Mouse (Mus musculus) MEL (cell line): ENCODE data around the gene Rfx4.

Experiments
- CHD2 ChIP-seq: IDR thresholded peaks from 2 replicates; pipeline ENCODE4 v1.6.1; 2011; ENCODE audit warnings: low read length, improper control_type of control experiment
- CTCF ChIP-seq, 3 experiments: IDR thresholded peaks in 2 of 3; conservative IDR thresholded peaks in 1 of 3; 2 replicates each; pipeline ENCODE4 v1.5.1; 2011 to 2012; ENCODE audit warnings: low read length in 3 of 3, low read depth in 2 of 3, mild to moderate bottlenecking in 2 of 3, improper control_type of control experiment in 1 of 3, inconsistent platforms in 1 of 3, mixed read lengths in 1 of 3, moderate library complexity in 1 of 3; ENCODE audit not compliant: control insufficient read depth in 1 of 3, insufficient read depth in 1 of 3, poor library complexity in 1 of 3, severe bottlenecking in 1 of 3
- E2F4 ChIP-seq: IDR thresholded peaks from 2 replicates; pipeline ENCODE4 v1.6.1; 2011; ENCODE audit warnings: low read depth, low read length, improper control_type of control experiment, borderline replicate concordance
- MAFK ChIP-seq: IDR thresholded peaks from 2 replicates; pipeline ENCODE4 v1.6.1; 2011; ENCODE audit warnings: low read depth, mild to moderate bottlenecking, low read length, improper control_type of control experiment, borderline replicate concordance
- POLR2A ChIP-seq, 2 experiments: IDR thresholded peaks; 2 replicates each; pipeline ENCODE4 v1.6.1; 2011 to 2012; ENCODE audit warnings: low read length in 2 of 2, mild to moderate bottlenecking in 2 of 2, control low read depth in 1 of 2, improper control_type of control experiment in 1 of 2, low read depth in 1 of 2, moderate library complexity in 1 of 2; ENCODE audit not compliant: control insufficient read depth in 1 of 2, insufficient read depth in 1 of 2, poor library complexity in 1 of 2
- RAD21 ChIP-seq: IDR thresholded peaks from 2 replicates; pipeline ENCODE4 v1.6.1; 2011; ENCODE audit warnings: mild to moderate bottlenecking, low read depth, low read length, improper control_type of control experiment

DNA sequence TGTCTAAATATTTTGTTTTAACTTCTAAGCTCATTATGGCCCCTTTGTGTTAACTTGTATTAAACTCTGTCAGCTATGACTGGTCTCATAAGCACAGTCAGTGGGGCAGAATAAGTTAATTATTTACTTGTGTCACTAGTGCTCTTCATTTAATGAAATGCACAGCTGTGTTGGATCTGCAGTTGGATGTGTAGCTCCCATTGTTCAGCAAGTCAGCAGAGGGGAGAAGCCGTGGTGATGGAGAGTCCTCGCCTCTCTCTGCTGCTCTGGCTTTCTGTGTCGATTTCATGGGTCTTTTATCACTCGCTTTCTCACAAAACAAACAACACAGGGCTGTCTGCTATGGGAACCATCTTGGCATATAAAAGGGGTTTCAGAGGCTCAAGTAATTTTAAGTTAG, 45.0 kb upstream of the Rfx4 start:
- TF ChIP-seq CTCF (IDR thresholded peaks at IDR 0.05 in 2 of 3, conservative IDR thresholded peaks at IDR 0.05 in 1 of 3; ENCODE audit: control insufficient read depth in 1 of 3, insufficient read depth in 1 of 3, low read depth in 2 of 3, low read length in 3 of 3, poor library complexity in 1 of 3, severe bottlenecking in 1 of 3) (no peak), CHD2 (no peak), MAFK (no peak), RAD21 (no peak), POLR2A (IDR thresholded peaks at IDR 0.05; ENCODE audit: control insufficient read depth in 1 of 2, insufficient read depth in 1 of 2, low read depth in 1 of 2, low read length in 2 of 2, poor library complexity in 1 of 2) (no peak), E2F4 (no peak)
